Mouse (Mus musculus): ENCODE results near the gene Amotl2. TPM values are rescaled to one million over a fixed set of nuclear protein-coding genes. Genes with fewer than 3 reads are reported as not detected.

Gene Amotl2
- total and polyA plus RNA-seq, 2 experiments from 2014 or later: 31.0 to 116 TPM

DNA sequence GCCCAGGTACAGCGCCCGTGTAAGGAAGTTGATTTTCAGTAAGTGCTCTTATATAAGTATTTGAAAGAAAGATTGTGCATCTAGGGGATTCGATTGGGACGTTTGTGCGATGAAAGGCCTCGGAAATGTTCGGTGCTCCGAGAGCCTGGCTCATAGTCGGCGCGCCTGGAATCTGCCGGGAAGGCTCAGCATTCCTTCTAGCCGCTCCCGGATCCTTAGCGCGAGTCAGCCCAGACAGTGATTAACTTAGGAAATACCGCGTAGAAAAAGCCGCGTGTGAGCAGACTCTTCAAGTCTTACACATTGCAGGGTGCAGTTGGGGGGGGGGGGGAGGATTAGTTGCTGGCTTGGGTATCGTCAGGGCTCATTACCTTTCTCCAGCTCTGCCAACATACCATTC lies 2.2 kb downstream of the Amotl2 start:
- WGBS: under 1% methylated on average over 21 of the region's 21 CpGs
- Histone ChIP-seq H3K9me3 (ENCODE audit: low read length) (no peaks in the 10 kb centered on the region), H3K4me1 (ENCODE audit: insufficient read depth, low read length) (peaks cover 50% of the 10 kb centered on the region), H3K36me3 (ENCODE audit: insufficient read depth, low read length) (peaks cover 4% of the 10 kb centered on the region), H3K4me3 (ENCODE audit: low read length) (peak overlapping the region; percentile 89), H3K27ac (peak overlapping the region; percentile 98), H3K27me3 (ENCODE audit: insufficient read depth, low read length) (no peaks in the 10 kb centered on the region), H3K9ac (replicated peaks; ENCODE audit: low read length) (peak overlapping the region; percentile 96), H3K4me2 (ENCODE audit: low read depth, low read length) (peak overlapping the region; percentile 93)
- no peak for TF ChIP-seq CTCF (IDR thresholded peaks at IDR 0.05; ENCODE audit: low read depth)
- ATAC-seq (no peak), DNase-seq (ENCODE audit: low spot score) (peak; percentile 63)

DNA sequence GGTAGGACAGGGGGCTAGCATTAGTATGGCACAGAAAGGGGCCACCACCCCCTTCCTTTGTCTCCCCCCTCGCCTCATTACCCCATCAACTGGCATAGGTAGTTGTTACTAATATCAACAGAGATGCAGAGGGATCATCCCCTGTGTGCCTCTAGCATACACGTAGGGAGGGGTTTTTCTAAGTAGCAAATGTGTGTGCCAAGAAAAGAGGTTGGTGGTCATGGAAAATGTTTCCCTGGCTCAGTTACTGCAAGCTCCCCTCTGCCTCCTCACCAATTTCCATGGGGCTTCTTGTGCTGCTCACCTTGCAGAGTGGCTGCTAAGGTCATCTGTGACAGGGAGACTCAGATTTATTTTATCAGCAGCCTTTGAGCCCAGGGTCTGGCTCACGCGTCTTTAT lies 2.6 kb downstream of the Amotl2 start:
- peak overlapping the region; percentile 93 for H3K4me2 ChIP-seq (ENCODE audit: low read depth, low read length)
- DNase-seq (ENCODE audit: low spot score) (peak; percentile 42), ATAC-seq (no peak)
- peak overlapping the region; percentile 98 for H3K27ac ChIP-seq
- H3K9me3 ChIP-seq (ENCODE audit: low read length): no peaks in the 10 kb centered on the region
- WGBS: 5% methylated on average over 4 of the region's 4 CpGs
- H3K36me3 ChIP-seq (ENCODE audit: insufficient read depth, low read length): peaks cover 7% of the 10 kb centered on the region
- peak overlapping the region; percentile 89 for H3K4me3 ChIP-seq (ENCODE audit: low read length)
- H3K27me3 ChIP-seq (ENCODE audit: insufficient read depth, low read length): no peaks in the 10 kb centered on the region
- TF ChIP-seq CTCF (IDR thresholded peaks at IDR 0.05; ENCODE audit: low read depth): no peak
- peaks cover 50% of the 10 kb centered on the region for H3K4me1 ChIP-seq (ENCODE audit: insufficient read depth, low read length)
- peak overlapping the region; percentile 96 for H3K9ac ChIP-seq (replicated peaks; ENCODE audit: low read length)

DNA sequence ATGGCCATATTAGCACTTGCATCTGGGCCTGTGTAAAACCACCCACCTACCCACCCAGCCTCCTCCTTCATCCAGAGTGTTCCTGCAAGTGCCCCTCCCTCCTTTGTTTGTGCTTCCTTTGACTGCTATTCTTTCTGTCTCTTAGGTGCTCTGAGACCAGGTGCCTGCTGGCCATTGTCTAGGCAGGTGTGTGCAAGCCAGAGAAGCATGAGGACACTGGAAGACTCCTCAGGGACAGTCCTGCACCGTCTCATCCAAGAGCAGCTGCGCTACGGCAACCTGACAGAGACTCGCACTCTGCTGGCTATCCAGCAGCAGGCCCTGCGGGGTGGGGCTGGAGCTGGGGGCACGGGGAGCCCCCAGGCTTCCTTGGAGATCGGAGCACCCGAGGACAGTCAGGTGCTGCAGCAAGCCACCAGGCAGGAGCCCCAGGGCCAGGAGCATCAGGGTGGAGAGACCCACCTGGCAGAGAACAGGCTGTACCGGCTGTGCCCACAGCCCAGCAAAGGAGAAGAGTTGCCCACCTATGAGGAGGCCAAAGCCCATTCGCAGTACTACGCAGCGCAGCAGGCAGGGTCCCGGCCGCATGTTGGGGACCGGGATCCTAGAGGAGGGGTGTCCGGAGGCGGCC lies 3.6 kb downstream of the Amotl2 start:
- Histone ChIP-seq H3K9me3 (ENCODE audit: low read length) (no peaks in the 10 kb centered on the region), H3K27me3 (ENCODE audit: insufficient read depth, low read length) (no peaks in the 10 kb centered on the region), H3K36me3 (ENCODE audit: insufficient read depth, low read length) (peaks cover 16% of the 10 kb centered on the region), H3K27ac (peak overlapping the region; percentile 98; the same call in 1 of the 2 replicates), H3K9ac (replicated peaks; ENCODE audit: low read length) (peak overlapping the region; percentile 96), H3K4me2 (ENCODE audit: low read depth, low read length) (peak overlapping the region; percentile 93), H3K4me1 (ENCODE audit: insufficient read depth, low read length) (peaks cover 54% of the 10 kb centered on the region), H3K4me3 (ENCODE audit: low read length) (peak overlapping the region; percentile 89)
- ATAC-seq (no peak), DNase-seq (ENCODE audit: low spot score) (no peak)
- TF ChIP-seq CTCF (IDR thresholded peaks at IDR 0.05; ENCODE audit: low read depth): no peak
- WGBS: 36% methylated on average over 17 of the region's 17 CpGs

DNA sequence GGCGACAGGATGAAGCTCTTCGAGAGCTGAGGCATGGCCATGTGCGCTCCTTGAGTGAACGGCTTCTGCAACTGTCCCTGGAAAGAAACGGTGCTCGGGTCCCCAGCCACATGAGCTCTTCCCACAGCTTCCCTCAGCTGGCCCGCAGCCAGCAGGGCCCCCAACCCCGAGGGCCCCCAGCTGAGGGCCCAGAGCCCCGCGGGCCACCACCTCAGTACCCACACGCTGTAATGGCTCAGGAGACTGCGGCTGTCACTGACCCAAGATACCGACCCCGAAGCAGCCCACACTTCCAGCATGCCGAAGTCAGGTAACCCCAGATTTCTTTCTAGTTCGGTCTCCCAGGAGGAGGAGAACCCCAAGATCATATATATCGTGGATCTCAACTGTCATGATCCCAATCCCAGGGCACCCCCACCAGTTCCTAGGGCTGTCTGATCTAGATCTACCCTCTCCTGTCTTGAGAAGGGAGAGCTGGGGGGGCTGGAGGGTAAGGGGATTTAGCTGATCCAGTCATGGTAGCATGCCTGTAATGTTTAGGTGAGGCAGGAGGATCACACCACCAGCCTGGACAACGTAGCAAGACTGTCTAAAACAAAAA lies 4.2 kb downstream of the Amotl2 start:
- H3K4me1 ChIP-seq (ENCODE audit: insufficient read depth, low read length): peaks cover 53% of the 10 kb centered on the region
- peaks cover 22% of the 10 kb centered on the region for H3K36me3 ChIP-seq (ENCODE audit: insufficient read depth, low read length)
- DNase-seq (ENCODE audit: low spot score): no peak

DNA sequence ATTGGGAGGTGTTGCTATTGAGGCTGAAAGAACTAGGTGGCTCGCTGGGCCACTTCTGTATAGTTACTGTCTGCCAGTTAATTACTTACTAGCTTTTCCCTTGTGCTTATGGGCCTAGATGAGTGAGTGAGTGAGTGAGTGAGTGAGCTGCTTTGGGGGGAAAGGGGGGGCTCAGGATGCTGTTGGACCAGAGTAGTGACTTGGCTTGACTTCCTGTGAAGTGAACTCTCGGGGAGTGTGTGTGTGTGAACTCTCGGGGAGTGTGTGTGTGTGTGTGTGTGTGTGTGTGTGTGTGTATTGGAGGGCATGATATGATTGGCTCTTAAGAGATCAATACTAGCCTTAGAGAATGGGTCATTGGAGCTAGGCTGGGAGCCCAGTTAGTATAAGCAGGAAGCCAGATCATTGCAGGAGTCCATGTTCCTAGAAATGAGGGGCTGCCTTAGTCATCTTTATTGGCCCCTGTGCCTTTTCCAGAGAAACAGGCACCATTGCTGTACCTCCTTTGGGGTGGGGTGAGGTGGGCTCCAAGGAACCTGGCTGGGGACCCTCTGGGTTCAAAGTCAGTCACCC lies 5.0 kb downstream of the Amotl2 start:
- H3K9ac ChIP-seq (replicated peaks; ENCODE audit: low read length): peak overlapping the region; percentile 38
- WGBS: 20% methylated on average over 3 of the region's 3 CpGs
- H3K4me3 ChIP-seq (ENCODE audit: low read length): peak overlapping the region; percentile 89
- no peak overlapping the region for H3K27ac ChIP-seq
- DNase-seq (ENCODE audit: low spot score): no peak
- peak overlapping the region; percentile 93 for H3K4me2 ChIP-seq (ENCODE audit: low read depth, low read length)
- peaks cover 26% of the 10 kb centered on the region for H3K36me3 ChIP-seq (ENCODE audit: insufficient read depth, low read length)
- no peaks in the 10 kb centered on the region for H3K27me3 ChIP-seq (ENCODE audit: insufficient read depth, low read length)
- ATAC-seq: no peak
- H3K4me1 ChIP-seq (ENCODE audit: insufficient read depth, low read length): peaks cover 59% of the 10 kb centered on the region
- no peak for TF ChIP-seq CTCF (IDR thresholded peaks at IDR 0.05; ENCODE audit: low read depth)
- no peaks in the 10 kb centered on the region for H3K9me3 ChIP-seq (ENCODE audit: low read length)

More for the DNA sequence above, 4.2 kb downstream of the Amotl2 start:
- Histone ChIP-seq H3K27me3 (ENCODE audit: insufficient read depth, low read length) (no peaks in the 10 kb centered on the region), H3K27ac (peak overlapping the region; percentile 98; the same call in 1 of the 2 replicates), H3K9ac (replicated peaks; ENCODE audit: low read length) (peak overlapping the region; percentile 96), H3K9me3 (ENCODE audit: low read length) (no peaks in the 10 kb centered on the region), H3K4me2 (ENCODE audit: low read depth, low read length) (peak overlapping the region; percentile 93), H3K4me3 (ENCODE audit: low read length) (peak overlapping the region; percentile 89)
- no peak for ATAC-seq
- TF ChIP-seq CTCF (IDR thresholded peaks at IDR 0.05; ENCODE audit: low read depth): no peak
- WGBS: 32% methylated on average over 18 of the region's 18 CpGs

GRCm38 (mm10) chr9:102722071-102722561 lies 5.6 kb downstream of the Amotl2 start:
- DNase-seq (ENCODE audit: low spot score) (no peak), ATAC-seq (no peak)
- WGBS: 17% methylated on average over 9 of the region's 9 CpGs
- Histone ChIP-seq H3K36me3 (ENCODE audit: insufficient read depth, low read length) (peaks cover 30% of the 10 kb centered on the region), H3K4me2 (ENCODE audit: low read depth, low read length) (peak overlapping the region; percentile 93), H3K9ac (replicated peaks; ENCODE audit: low read length) (peak overlapping the region; percentile 38; the same call in 1 of the 2 replicates), H3K4me3 (ENCODE audit: low read length) (peak overlapping the region; percentile 89), H3K9me3 (ENCODE audit: low read length) (no peaks in the 10 kb centered on the region), H3K27me3 (ENCODE audit: insufficient read depth, low read length) (no peaks in the 10 kb centered on the region), H3K27ac (no peak overlapping the region), H3K4me1 (ENCODE audit: insufficient read depth, low read length) (peaks cover 60% of the 10 kb centered on the region)
- TF ChIP-seq CTCF (IDR thresholded peaks at IDR 0.05; ENCODE audit: low read depth): peak; percentile 36
